Mouse (Mus musculus): ENCODE measurements around the gene Zfp526. TPM values are rescaled to one million over a fixed set of nuclear protein-coding genes. Genes with fewer than 3 reads are reported as not detected.

The Zfp526 gene
- polyA plus RNA-seq, 1 experiment from 2014 or later = 2.0 TPM

- Histone ChIP-seq H3K36me3 (ENCODE audit: poor library complexity, severe bottlenecking) (peaks cover 48% of the 10 kb centered on the region), H3K9me3 (replicated peaks) (no peaks in the 10 kb centered on the region), H3K27ac (no peak overlapping the region), H3K9ac (peak overlapping the region; percentile 98; the same call in 1 of the 2 replicates), H3K4me2 (peak overlapping the region; percentile 80; the same call in 1 of the 2 replicates), H3K27me3 (no peaks in the 10 kb centered on the region), H3K4me3 (0 out of 2 replicates have a peak overlapping the region, but pooled peaks have one; percentile 81), H3K4me1 (peaks cover 39% of the 10 kb centered on the region)
- ATAC-seq = no peak
- 92% methylated on average over 5 of the region's 5 CpGs for WGBS
Measured at GRCm38 (mm10) chr7:25235526-25235925, 14.3 kb downstream of the Zfp526 start.

- ATAC-seq = peak; percentile 89
- H3K9me3 ChIP-seq (replicated peaks) = no peaks in the 10 kb centered on the region
- H3K4me2 ChIP-seq = peak within 1 kb of the TSS; percentile 80
- peaks cover 28% of the 10 kb centered on the region for H3K36me3 ChIP-seq (ENCODE audit: poor library complexity, severe bottlenecking)
- H3K27ac ChIP-seq = peak within 1 kb of the TSS; percentile 76
- H3K9ac ChIP-seq = peak within 1 kb of the TSS; percentile 98
- under 1% methylated on average over 48 of the region's 76 CpGs for WGBS
- peak within 1 kb of the TSS; percentile 81 for H3K4me3 ChIP-seq
- no peaks in the 10 kb centered on the region for H3K27me3 ChIP-seq
- H3K4me1 ChIP-seq = peaks cover 39% of the 10 kb centered on the region
Measured at GRCm38 (mm10) chr7:25237249-25238014, 16.2 kb downstream of the Zfp526 start, which contains the start of gene Gsk3a. TSS of gene Gsk3a (minus strand) at chr7:25237851.

- H3K9me3 ChIP-seq (replicated peaks) = no peaks in the 10 kb centered on the region
Measured at GRCm38 (mm10) chr7:25238015-25238706, 16.9 kb downstream of the Zfp526 start.

GRCm38 (mm10) chr7:25238829-25239623, 17.8 kb downstream of the Zfp526 start:
- Histone ChIP-seq H3K9ac (0 out of 2 replicates have a peak overlapping the region, but pooled peaks have one; percentile 4), H3K4me3 (peak overlapping the region; percentile 81), H3K4me1 (peaks cover 39% of the 10 kb centered on the region), H3K27ac (peak overlapping the region; percentile 76), H3K4me2 (peak overlapping the region; percentile 80), H3K27me3 (no peaks in the 10 kb centered on the region), H3K36me3 (ENCODE audit: poor library complexity, severe bottlenecking) (peaks cover 24% of the 10 kb centered on the region), H3K9me3 (replicated peaks) (no peaks in the 10 kb centered on the region)
- WGBS = 4% methylated on average over 30 of the region's 30 CpGs
- ATAC-seq = peak; percentile 60

More at GRCm38 (mm10) chr7:25238015-25238706, 16.9 kb downstream of the Zfp526 start:
- H3K9ac ChIP-seq = peak overlapping the region; percentile 98; the same call in 1 of the 2 replicates
- peak; percentile 91 for ATAC-seq
- H3K36me3 ChIP-seq (ENCODE audit: poor library complexity, severe bottlenecking) = peaks cover 26% of the 10 kb centered on the region
- peak overlapping the region; percentile 80 for H3K4me2 ChIP-seq
- under 1% methylated on average over 23 of the region's 23 CpGs for WGBS
- H3K4me1 ChIP-seq = peaks cover 39% of the 10 kb centered on the region
- H3K4me3 ChIP-seq = peak overlapping the region; percentile 81
- H3K27ac ChIP-seq = peak overlapping the region; percentile 76
- no peaks in the 10 kb centered on the region for H3K27me3 ChIP-seq

DNA sequence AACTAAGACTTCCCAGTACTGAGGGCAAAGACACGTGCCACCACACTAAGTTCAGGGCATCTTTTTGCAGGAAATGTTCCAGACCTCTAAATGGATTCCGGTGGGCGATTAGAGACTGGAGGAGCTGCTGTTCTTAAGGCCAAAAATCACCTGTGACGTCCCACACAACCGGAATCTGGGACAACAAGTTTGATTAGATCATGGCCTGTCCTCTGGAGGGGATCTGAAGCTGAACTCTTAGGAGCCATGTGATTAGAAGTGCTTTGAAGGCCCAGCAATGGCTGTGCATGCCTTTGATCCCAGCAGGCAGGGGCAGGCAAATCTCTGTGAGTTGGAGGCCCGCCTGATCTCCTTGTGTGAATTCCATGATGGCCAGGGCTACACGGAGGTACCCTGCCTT, 19.4 kb downstream of the Zfp526 start:
- Histone ChIP-seq H3K9me3 (replicated peaks) (no peaks in the 10 kb centered on the region), H3K27me3 (no peaks in the 10 kb centered on the region), H3K4me3 (no peak overlapping the region), H3K9ac (no peak overlapping the region), H3K4me2 (no peak overlapping the region), H3K4me1 (peaks cover 30% of the 10 kb centered on the region), H3K36me3 (ENCODE audit: poor library complexity, severe bottlenecking) (peaks cover 27% of the 10 kb centered on the region), H3K27ac (no peak overlapping the region)
- 69% methylated on average over 7 of the region's 7 CpGs for WGBS
- ATAC-seq = no peak

DNA sequence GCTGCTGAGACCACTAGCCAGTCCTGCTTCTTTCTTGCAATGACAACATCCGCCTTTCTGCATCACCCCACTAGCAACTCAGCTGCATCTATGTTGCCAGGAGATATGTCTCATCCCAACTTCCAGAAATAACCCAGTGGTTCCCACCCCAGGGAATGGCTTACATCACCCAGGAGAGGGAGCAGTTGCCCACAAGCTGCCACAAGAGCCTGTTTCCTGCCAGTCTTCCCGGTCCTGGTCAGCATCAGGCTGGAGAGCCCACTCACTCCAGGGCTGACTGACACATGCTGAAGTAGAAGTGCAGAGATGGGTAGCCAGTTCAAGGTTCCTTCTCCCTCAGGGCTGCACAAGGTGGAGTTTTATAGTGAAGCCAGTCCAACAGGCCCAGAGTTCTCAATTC, 19.8 kb downstream of the Zfp526 start:
- H3K4me2 ChIP-seq = no peak overlapping the region
- H3K9ac ChIP-seq = 0 out of 2 replicates have a peak overlapping the region, but pooled peaks have one; percentile 3
- peaks cover 30% of the 10 kb centered on the region for H3K4me1 ChIP-seq
- no peaks in the 10 kb centered on the region for H3K27me3 ChIP-seq
- no peak for ATAC-seq
- peaks cover 27% of the 10 kb centered on the region for H3K36me3 ChIP-seq (ENCODE audit: poor library complexity, severe bottlenecking)
- WGBS = 31% methylated on average over 2 of the region's 2 CpGs
- no peak overlapping the region for H3K4me3 ChIP-seq
- peak overlapping the region; percentile 19; the same call in 1 of the 2 replicates for H3K27ac ChIP-seq
- H3K9me3 ChIP-seq (replicated peaks) = no peaks in the 10 kb centered on the region

- no peaks in the 10 kb centered on the region for H3K9me3 ChIP-seq (replicated peaks)
- H3K9ac ChIP-seq = no peak overlapping the region
- H3K27me3 ChIP-seq = no peaks in the 10 kb centered on the region
- peaks cover 27% of the 10 kb centered on the region for H3K36me3 ChIP-seq (ENCODE audit: poor library complexity, severe bottlenecking)
- H3K4me1 ChIP-seq = peaks cover 43% of the 10 kb centered on the region
- no peak for ATAC-seq
- no peak overlapping the region for H3K27ac ChIP-seq
- no peak overlapping the region for H3K4me3 ChIP-seq
- 95% methylated on average over 4 of the region's 4 CpGs for WGBS
- H3K4me2 ChIP-seq = no peak overlapping the region
Measured at GRCm38 (mm10) chr7:25243361-25243760, 22.1 kb downstream of the Zfp526 start.

DNA sequence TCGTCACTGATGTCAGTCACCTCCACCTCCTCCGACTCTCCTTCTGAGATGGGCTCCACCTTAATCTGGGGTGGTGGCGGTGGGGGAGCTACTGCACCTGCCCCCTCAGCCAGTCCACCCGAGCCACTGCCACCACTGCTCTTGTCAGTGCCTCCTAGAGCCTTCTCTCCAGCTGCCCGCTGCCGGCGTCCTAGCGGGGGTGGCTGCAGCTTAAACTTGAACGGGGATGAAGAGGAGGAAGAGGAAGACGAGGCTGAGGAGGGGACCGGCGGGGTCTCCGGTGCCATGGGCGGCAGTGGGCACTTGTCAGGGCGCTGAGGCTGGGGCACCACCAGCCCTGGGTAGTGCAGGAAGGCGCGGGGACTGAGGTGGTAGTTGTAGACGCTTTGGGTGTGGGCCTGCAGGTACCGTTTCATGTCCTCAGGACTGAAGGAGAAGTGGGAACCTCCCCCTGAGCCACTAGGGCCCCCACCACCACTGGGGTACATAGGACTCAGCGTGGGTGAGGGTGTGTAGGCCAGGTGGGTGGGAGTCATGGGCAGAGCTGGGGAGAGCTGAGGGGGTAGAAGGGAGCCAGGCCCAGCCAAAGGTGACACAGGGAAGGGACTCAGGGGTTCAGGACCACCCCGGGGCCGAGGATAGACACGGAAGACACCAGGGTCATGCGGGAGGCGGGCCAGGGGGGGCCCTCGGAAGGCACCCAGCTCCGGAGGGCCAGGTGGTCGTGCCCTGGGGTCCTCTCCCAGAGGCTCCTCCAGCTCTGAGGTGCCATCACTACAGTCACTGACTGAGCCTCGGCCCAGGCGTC, 23.5 kb downstream of the Zfp526 start:
- no peak overlapping the region for H3K9ac ChIP-seq

DNA sequence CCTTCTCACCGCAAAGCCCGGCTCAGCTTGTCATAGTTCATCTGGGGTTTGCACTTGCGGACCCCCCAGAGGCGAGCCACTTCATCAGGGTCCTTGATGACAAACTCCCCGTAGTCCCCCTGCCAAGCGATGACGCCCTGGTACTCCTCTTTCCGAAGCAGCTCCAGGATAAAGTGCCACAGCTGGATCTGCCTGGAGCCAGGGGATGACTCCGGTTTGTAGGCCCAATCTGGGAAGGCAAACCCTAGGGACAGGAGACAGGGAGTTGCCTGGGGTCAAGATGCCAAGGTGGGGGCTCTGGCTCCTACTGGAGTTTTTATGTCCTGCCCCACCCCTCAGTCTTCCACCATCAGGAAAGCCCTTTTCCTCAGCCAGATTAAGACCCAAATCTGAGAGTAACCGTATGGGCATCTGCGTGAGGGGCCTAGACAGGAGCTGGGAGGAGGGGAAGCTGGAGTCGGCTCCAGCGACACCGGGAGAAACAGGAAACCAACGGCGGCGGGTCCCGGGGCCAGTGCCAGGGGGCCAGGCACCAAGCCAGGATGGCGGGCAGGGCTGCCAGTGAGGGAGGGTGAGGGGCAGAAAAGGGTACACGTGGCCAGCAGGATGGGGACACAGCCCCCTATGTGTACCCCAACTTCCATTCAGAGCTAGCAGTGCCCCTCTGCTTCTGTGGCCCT, 25.0 kb downstream of the Zfp526 start:
- Histone ChIP-seq H3K4me3 (peak overlapping the region; percentile 85), H3K9ac (peak overlapping the region; percentile 86)

More for the DNA sequence above, 23.5 kb downstream of the Zfp526 start:
- Histone ChIP-seq H3K27me3 (no peaks in the 10 kb centered on the region), H3K4me1 (peaks cover 38% of the 10 kb centered on the region), H3K36me3 (ENCODE audit: poor library complexity, severe bottlenecking) (peaks cover 27% of the 10 kb centered on the region), H3K4me3 (no peak overlapping the region), H3K4me2 (no peak overlapping the region), H3K9me3 (replicated peaks) (no peaks in the 10 kb centered on the region), H3K27ac (no peak overlapping the region)
- no peak for ATAC-seq
- 89% methylated on average over 30 of the region's 30 CpGs for WGBS

GRCm38 (mm10) chr7:25246759-25247137, 25.5 kb downstream of the Zfp526 start:
- Histone ChIP-seq H3K9me3 (replicated peaks) (no peaks in the 10 kb centered on the region), H3K9ac (peak overlapping the region; percentile 86), H3K27me3 (no peaks in the 10 kb centered on the region), H3K36me3 (ENCODE audit: poor library complexity, severe bottlenecking) (peaks cover 27% of the 10 kb centered on the region), H3K4me1 (peaks cover 48% of the 10 kb centered on the region), H3K4me2 (peak overlapping the region; percentile 96), H3K27ac (peak overlapping the region; percentile 95), H3K4me3 (peak overlapping the region; percentile 85)
- ATAC-seq = no peak
- 42% methylated on average over 4 of the region's 4 CpGs for WGBS

More for the DNA sequence above, 25.0 kb downstream of the Zfp526 start:
- Histone ChIP-seq H3K36me3 (ENCODE audit: poor library complexity, severe bottlenecking) (peaks cover 27% of the 10 kb centered on the region), H3K4me1 (peaks cover 43% of the 10 kb centered on the region), H3K9me3 (replicated peaks) (no peaks in the 10 kb centered on the region), H3K4me2 (peak overlapping the region; percentile 96), H3K27me3 (no peaks in the 10 kb centered on the region), H3K27ac (peak overlapping the region; percentile 95)
- ATAC-seq = no peak
- WGBS = 61% methylated on average over 20 of the region's 20 CpGs
